Mouse (Mus musculus): ENCODE data around the gene Lrrc51. TPM values are rescaled to one million over a fixed set of nuclear protein-coding genes. Genes with fewer than 3 reads are reported as not detected.

Lrrc51 gene
- polyA plus RNA-seq, 1 experiment from 2014 or later, result 2.1 TPM

DNA sequence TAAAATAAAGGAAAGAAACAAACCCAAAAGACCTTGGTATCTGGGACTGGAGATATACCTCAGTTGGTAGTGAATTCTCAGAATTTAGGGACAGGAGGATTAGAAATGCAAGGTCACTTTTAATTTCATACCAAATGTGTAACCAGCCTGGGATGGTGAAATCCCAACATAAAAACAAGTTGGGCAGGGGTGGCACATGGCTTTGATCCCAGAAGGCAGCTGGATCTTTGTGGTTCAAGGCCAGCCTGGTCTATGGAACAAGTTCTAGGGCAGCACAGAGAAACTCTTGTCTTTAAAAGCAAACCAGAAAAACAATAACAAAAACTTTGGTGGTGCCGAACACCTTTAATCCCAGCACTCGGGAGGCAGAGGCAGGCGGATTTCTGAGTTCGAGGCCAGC, 66.2 kb downstream of the Lrrc51 start:
- 81% methylated on average over 4 of the region's 4 CpGs for WGBS (ENCODE audit: insufficient replicate concordance)
- Histone ChIP-seq H3K4me2 (ENCODE audit: low read depth, low read length) (no peak overlapping the region), H3K9me3 (replicated peaks; ENCODE audit: control insufficient read depth, low read length) (no peaks in the 10 kb centered on the region), H3K4me3 (ENCODE audit: low read depth, low read length) (no peak overlapping the region), H3K9ac (ENCODE audit: low read depth, low read length) (no peak overlapping the region), H3K4me1 (ENCODE audit: control insufficient read depth, low read depth, low read length) (no peaks in the 10 kb centered on the region), H3K27ac (ENCODE audit: low read length) (no peak overlapping the region), H3K36me3 (ENCODE audit: control insufficient read depth, insufficient read depth) (no peaks in the 10 kb centered on the region), H3K27me3 (ENCODE audit: control insufficient read depth, insufficient read depth, low read depth, low read length) (no peaks in the 10 kb centered on the region)
- ATAC-seq (ENCODE audit: low read depth), result no peak

DNA sequence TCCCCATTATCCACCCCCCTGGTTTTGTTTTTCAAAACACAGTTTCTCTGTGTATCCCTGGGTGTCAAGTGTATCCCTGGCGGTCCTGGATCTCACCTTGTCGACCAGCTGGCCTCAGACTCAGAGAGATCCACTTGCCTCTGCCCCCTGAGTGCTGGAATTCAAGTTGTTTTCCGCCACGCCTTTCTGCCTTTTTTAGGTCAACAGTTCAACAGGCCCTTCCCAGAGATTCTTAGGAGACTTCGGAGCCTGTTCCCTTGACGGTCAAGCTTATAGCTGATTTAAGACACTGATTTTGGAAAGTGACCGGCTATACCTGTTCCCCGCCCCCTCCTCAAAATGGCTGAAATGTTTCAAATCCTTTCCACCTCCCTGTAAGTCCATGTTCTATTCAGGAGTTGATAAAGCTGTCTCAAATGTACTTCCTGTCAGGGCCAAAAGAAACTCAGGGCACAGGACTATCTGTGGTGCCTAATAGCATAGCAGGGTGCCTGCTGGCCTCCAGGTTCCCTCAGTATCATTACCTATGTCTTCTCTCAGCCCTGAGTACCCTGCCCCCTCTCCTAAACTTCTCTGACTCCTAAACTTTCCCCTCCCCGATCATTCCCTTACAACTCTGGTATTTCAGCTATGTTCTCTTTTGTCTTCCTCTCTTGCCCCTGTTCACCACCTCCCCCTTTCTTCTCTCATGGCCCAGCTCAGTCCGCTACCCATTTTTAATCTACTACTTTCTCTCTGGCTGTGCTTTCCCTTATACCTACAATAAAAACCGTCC, 67.0 kb downstream of the Lrrc51 start:
- H3K27me3 ChIP-seq (ENCODE audit: control insufficient read depth, insufficient read depth, low read depth, low read length), result no peaks in the 10 kb centered on the region
- 70% methylated on average over 11 of the region's 11 CpGs for WGBS (ENCODE audit: insufficient replicate concordance)
- no peak overlapping the region for H3K4me3 ChIP-seq (ENCODE audit: low read depth, low read length)
- H3K27ac ChIP-seq (ENCODE audit: low read length), result no peak overlapping the region
- ATAC-seq (ENCODE audit: low read depth), result no peak
- no peak overlapping the region for H3K4me2 ChIP-seq (ENCODE audit: low read depth, low read length)
- no peaks in the 10 kb centered on the region for H3K9me3 ChIP-seq (replicated peaks; ENCODE audit: control insufficient read depth, low read length)
- no peaks in the 10 kb centered on the region for H3K4me1 ChIP-seq (ENCODE audit: control insufficient read depth, low read depth, low read length)
- H3K9ac ChIP-seq (ENCODE audit: low read depth, low read length), result no peak overlapping the region
- no peaks in the 10 kb centered on the region for H3K36me3 ChIP-seq (ENCODE audit: control insufficient read depth, insufficient read depth)

DNA sequence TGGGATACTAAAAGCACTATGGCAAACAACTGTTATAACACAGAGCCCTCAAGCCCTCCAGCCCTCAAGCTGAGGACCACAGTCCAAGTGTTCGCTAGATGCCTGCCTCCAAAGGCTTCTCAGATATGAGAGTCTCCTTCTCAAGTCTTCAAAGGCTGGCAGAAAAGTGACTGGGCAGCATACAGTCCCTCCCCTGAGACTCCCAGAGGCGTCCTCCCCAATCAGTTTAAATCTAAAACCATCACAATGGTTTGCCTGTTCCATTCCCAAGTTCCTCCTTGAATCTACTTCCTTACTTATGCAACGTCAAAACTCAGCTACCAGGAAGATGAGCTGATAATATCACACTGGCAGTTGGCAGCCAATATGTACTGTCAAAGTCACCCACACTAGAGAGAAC, 70.3 kb downstream of the Lrrc51 start, which contains the start of gene Anapc15:
Gene Anapc15 (plus strand): TSS at position 301 of the 400 bp plus-strand sequence.
- no peak for ATAC-seq (ENCODE audit: low read depth)
- H3K9me3 ChIP-seq (replicated peaks; ENCODE audit: control insufficient read depth, low read length), result no peaks in the 10 kb centered on the region
- no peaks in the 10 kb centered on the region for H3K4me1 ChIP-seq (ENCODE audit: control insufficient read depth, low read depth, low read length)
- WGBS (ENCODE audit: insufficient replicate concordance), result 32% methylated on average over 3 of the region's 3 CpGs
- no peaks in the 10 kb centered on the region for H3K36me3 ChIP-seq (ENCODE audit: control insufficient read depth, insufficient read depth)
- no peak within 1 kb of the TSS for H3K4me2 ChIP-seq (ENCODE audit: low read depth, low read length)
- no peak within 1 kb of the TSS for H3K27ac ChIP-seq (ENCODE audit: low read length)
- H3K4me3 ChIP-seq (ENCODE audit: low read depth, low read length), result no peak within 1 kb of the TSS
- no peaks in the 10 kb centered on the region for H3K27me3 ChIP-seq (ENCODE audit: control insufficient read depth, insufficient read depth, low read depth, low read length)
- no peak within 1 kb of the TSS for H3K9ac ChIP-seq (ENCODE audit: low read depth, low read length)

Small RNAs within 50 kb of the gene (microRNA-seq; reads per million reads assigned to microRNA genes)
- not detected for gene Gm22655

Other genes starting within 250 kb of the Lrrc51 start
- 0.05 TPM in 1 of 2 replicates, not detected in the other for gene Phox2a, start 115.6 kb downstream of the Lrrc51 start, polyA plus RNA-seq (2015; fragmentation: Nextera tagmentation; extraction: Ambion mirVana)
- 6.0 TPM in 2 replicates for gene Inppl1, start 95.7 kb downstream of the Lrrc51 start, polyA plus RNA-seq (2015; fragmentation: Nextera tagmentation; extraction: Ambion mirVana)
- 6.1 and 6.4 TPM in 2 replicates for gene Folr2, start 76.7 kb downstream of the Lrrc51 start, polyA plus RNA-seq (2015; fragmentation: Nextera tagmentation; extraction: Ambion mirVana)
- gene Anapc15, start 70.2 kb downstream of the Lrrc51 start, polyA plus RNA-seq (2015; fragmentation: Nextera tagmentation; extraction: Ambion mirVana), result 36.3 and 41.6 TPM in 2 replicates
- gene Folr1, start 63.1 kb downstream of the Lrrc51 start, polyA plus RNA-seq (2015; fragmentation: Nextera tagmentation; extraction: Ambion mirVana), result 0.64 and 1.1 TPM in 2 replicates
- 63.7 TPM in 2 replicates for gene Lamtor1, start 28.0 kb downstream of the Lrrc51 start, polyA plus RNA-seq (2015; fragmentation: Nextera tagmentation; extraction: Ambion mirVana)
- gene Tomt, start 27.5 kb downstream of the Lrrc51 start, polyA plus RNA-seq (2015; fragmentation: Nextera tagmentation; extraction: Ambion mirVana), result 0.25 and 0.31 TPM in 2 replicates
- 32.1 and 32.5 TPM in 2 replicates for gene Numa1, start 216 bp upstream of the Lrrc51 start, polyA plus RNA-seq (2015; fragmentation: Nextera tagmentation; extraction: Ambion mirVana)
- 32.7 and 32.8 TPM in 2 replicates for gene Il18bp, start 84.8 kb upstream of the Lrrc51 start, polyA plus RNA-seq (2015; fragmentation: Nextera tagmentation; extraction: Ambion mirVana)
- 11.6 and 11.9 TPM in 2 replicates for gene Rnf121, start 131.6 kb upstream of the Lrrc51 start, polyA plus RNA-seq (2015; fragmentation: Nextera tagmentation; extraction: Ambion mirVana)
- 12.6 and 12.7 TPM in 2 replicates for gene Xndc1, start 131.6 kb upstream of the Lrrc51 start, polyA plus RNA-seq (2015; fragmentation: Nextera tagmentation; extraction: Ambion mirVana)
- gene Xntrpc, start 131.8 kb upstream of the Lrrc51 start, polyA plus RNA-seq (2015; fragmentation: Nextera tagmentation; extraction: Ambion mirVana), result 0.33 and 0.37 TPM in 2 replicates
- gene Trpc2, start 149.2 kb upstream of the Lrrc51 start, polyA plus RNA-seq (2015; fragmentation: Nextera tagmentation; extraction: Ambion mirVana), result 0.07 TPM in 1 of 2 replicates, not detected in the other
- gene Art1, start 167.8 kb upstream of the Lrrc51 start, polyA plus RNA-seq (2015; fragmentation: Nextera tagmentation; extraction: Ambion mirVana), result 0.79 and 0.93 TPM in 2 replicates
- 0.22 and 0.23 TPM in 2 replicates for gene Art5, start 175.6 kb upstream of the Lrrc51 start, polyA plus RNA-seq (2015; fragmentation: Nextera tagmentation; extraction: Ambion mirVana)
- gene Chrna10, start 182.9 kb upstream of the Lrrc51 start, polyA plus RNA-seq (2015; fragmentation: Nextera tagmentation; extraction: Ambion mirVana), result not detected in 2 replicates